Mouse (Mus musculus) hindbrain, embryonic 10.5 days (tissue): Measurements from ENCODE around the gene Arid1a. TPM values are rescaled to one million over a fixed set of nuclear protein-coding genes. Genes with fewer than 3 reads are reported as not detected.

Source experiments
- DNase-seq: peaks from one replicate; pipeline ENCODE4 v3.0.0-alpha.2; 2017; ENCODE audit warnings: low spot score
- H3K27ac ChIP-seq: fragments of 300-500 bp; sonication (generic); 2 replicates; pipeline ENCODE4 v1.5.1; 2016; ENCODE audit warnings: mild to moderate bottlenecking, moderate library complexity
- H3K27me3 ChIP-seq: fragments of 300-500 bp; sonication (generic); 2 replicates; pipeline ENCODE4 v1.6.1; 2016; ENCODE audit warnings: mild to moderate bottlenecking; ENCODE audit not compliant: poor library complexity, insufficient read depth, severe bottlenecking
- H3K36me3 ChIP-seq: fragments of 300-500 bp; sonication (generic); 2 replicates; pipeline ENCODE4 v1.6.1; 2016; ENCODE audit warnings: mild to moderate bottlenecking, moderate library complexity
- H3K4me1 ChIP-seq: fragments of 300-500 bp; sonication (generic); replicated peaks from 2 replicates; pipeline ENCODE4 v1.6.1; 2016; ENCODE audit warnings: mild to moderate bottlenecking
- H3K4me3 ChIP-seq: fragments of 300-500 bp; sonication (generic); 2 replicates; pipeline ENCODE4 v1.5.1; 2016; ENCODE audit warnings: mild to moderate bottlenecking, moderate library complexity
- H3K9me3 ChIP-seq: fragments of 300-500 bp; sonication (generic); 2 replicates; pipeline ENCODE4 v1.6.1; 2016; ENCODE audit warnings: mild to moderate bottlenecking, moderate library complexity
- WGBS: fragments of 180-500 bp; shearing (Covaris S2); methylation state at CpG from one replicate; pipeline ENCODE4 v1.1.7; 2016; 5-methylcytosine and 5-hydroxymethylcytosine counted together
- polyA plus RNA-seq: library from polyadenylated mRNA; unstranded; fragments of >200 nt; fragmentation: Nextera tagmentation; extraction: Ambion mirVana; gene quantifications from 2 replicates; pipeline ENCODE4 v1.2.1, GENCODE M21; 2016

Gene Arid1a
- polyA plus RNA-seq, result 36.0 and 37.5 TPM in 2 replicates

GRCm38 (mm10) chr4:133756514-133757268 is at the start of gene Arid1a:
Gene Arid1a (minus strand): TSS chr4:133756769.
- peaks cover 38% of the 10 kb centered on the region for H3K4me1 ChIP-seq
- H3K27me3 ChIP-seq, result no peaks in the 10 kb centered on the region
- peak; percentile 97 for DNase-seq
- peaks cover 10% of the 10 kb centered on the region; the same call in 1 of the 2 replicates for H3K36me3 ChIP-seq
- H3K9me3 ChIP-seq, result no peaks in the 10 kb centered on the region
- under 1% methylated on average over 40 of the region's 40 CpGs for WGBS
- H3K27ac ChIP-seq, result peak within 1 kb of the TSS; percentile 100
- peak within 1 kb of the TSS; percentile 100 for H3K4me3 ChIP-seq

- Histone ChIP-seq H3K4me3 (no peak overlapping the region), H3K36me3 (no peaks in the 10 kb centered on the region), H3K27ac (no peak overlapping the region), H3K9me3 (no peaks in the 10 kb centered on the region), H3K4me1 (no peaks in the 10 kb centered on the region), H3K27me3 (no peaks in the 10 kb centered on the region)
- 79% methylated on average over 15 of the region's 15 CpGs for WGBS
- DNase-seq, result no peak
Observed at GRCm38 (mm10) chr4:133804401-133805263, 48.1 kb upstream of the Arid1a start.

GRCm38 (mm10) chr4:133800589-133800988 is 44.0 kb upstream of the Arid1a start:
- Histone ChIP-seq H3K27ac (no peak overlapping the region), H3K9me3 (no peaks in the 10 kb centered on the region), H3K27me3 (no peaks in the 10 kb centered on the region), H3K4me3 (no peak overlapping the region), H3K4me1 (no peaks in the 10 kb centered on the region), H3K36me3 (no peaks in the 10 kb centered on the region)
- 29% methylated on average over 6 of the region's 6 CpGs for WGBS
- DNase-seq, result no peak

GRCm38 (mm10) chr4:133793269-133793668 is 36.7 kb upstream of the Arid1a start:
- no peaks in the 10 kb centered on the region for H3K9me3 ChIP-seq
- no peak overlapping the region for H3K4me3 ChIP-seq
- no peaks in the 10 kb centered on the region for H3K4me1 ChIP-seq
- no peak overlapping the region for H3K27ac ChIP-seq
- 87% methylated on average over 3 of the region's 3 CpGs for WGBS
- no peak for DNase-seq
- H3K36me3 ChIP-seq, result no peaks in the 10 kb centered on the region
- no peaks in the 10 kb centered on the region for H3K27me3 ChIP-seq

GRCm38 (mm10) chr4:133774570-133775554 is 18.3 kb upstream of the Arid1a start:
- no peak for DNase-seq
- H3K27ac ChIP-seq, result no peak overlapping the region
- 87% methylated on average over 21 of the region's 21 CpGs for WGBS
- H3K9me3 ChIP-seq, result no peaks in the 10 kb centered on the region
- H3K4me3 ChIP-seq, result no peak overlapping the region
- H3K4me1 ChIP-seq, result no peaks in the 10 kb centered on the region
- H3K36me3 ChIP-seq, result no peaks in the 10 kb centered on the region
- no peaks in the 10 kb centered on the region for H3K27me3 ChIP-seq

GRCm38 (mm10) chr4:133769157-133769556 is 12.6 kb upstream of the Arid1a start:
- Histone ChIP-seq H3K4me3 (no peak overlapping the region), H3K9me3 (no peaks in the 10 kb centered on the region), H3K27ac (no peak overlapping the region), H3K4me1 (no peaks in the 10 kb centered on the region), H3K36me3 (no peaks in the 10 kb centered on the region), H3K27me3 (no peaks in the 10 kb centered on the region)
- 85% methylated on average over 3 of the region's 3 CpGs for WGBS
- no peak for DNase-seq

- no peak for DNase-seq
- H3K4me1 ChIP-seq, result no peaks in the 10 kb centered on the region
- H3K27ac ChIP-seq, result no peak overlapping the region
- no peaks in the 10 kb centered on the region for H3K27me3 ChIP-seq
- H3K4me3 ChIP-seq, result no peak overlapping the region
- H3K36me3 ChIP-seq, result no peaks in the 10 kb centered on the region
- H3K9me3 ChIP-seq, result no peaks in the 10 kb centered on the region
- WGBS, result 79% methylated on average over 6 of the region's 6 CpGs
Observed at GRCm38 (mm10) chr4:133763112-133763511, 6.5 kb upstream of the Arid1a start.

- no peak overlapping the region for H3K4me3 ChIP-seq
- H3K4me1 ChIP-seq, result peaks cover 31% of the 10 kb centered on the region
- no peaks in the 10 kb centered on the region for H3K9me3 ChIP-seq
- no peak for DNase-seq
- H3K27me3 ChIP-seq, result no peaks in the 10 kb centered on the region
- H3K36me3 ChIP-seq, result no peaks in the 10 kb centered on the region
- no peak overlapping the region for H3K27ac ChIP-seq
- WGBS, result 87% methylated on average over 8 of the region's 8 CpGs
Observed at GRCm38 (mm10) chr4:133759659-133760058, 3.1 kb upstream of the Arid1a start.

- Histone ChIP-seq H3K4me1 (peaks cover 38% of the 10 kb centered on the region), H3K27me3 (no peaks in the 10 kb centered on the region), H3K27ac (peak overlapping the region; percentile 100), H3K9me3 (no peaks in the 10 kb centered on the region), H3K4me3 (peak overlapping the region; percentile 100), H3K36me3 (0 out of 2 replicates have a peak, but pooled peaks cover 4% of the 10 kb centered on the region)
- peak; percentile 89 for DNase-seq
- under 1% methylated on average over 38 of the region's 38 CpGs for WGBS
Observed at GRCm38 (mm10) chr4:133757269-133757835, 783 bp upstream of the Arid1a start.

GRCm38 (mm10) chr4:133755861-133756371 is 653 bp downstream of the Arid1a start:
- WGBS, result 3% methylated on average over 11 of the region's 11 CpGs
- Histone ChIP-seq H3K27me3 (no peaks in the 10 kb centered on the region), H3K27ac (peak overlapping the region; percentile 100), H3K4me3 (peak overlapping the region; percentile 100), H3K4me1 (peaks cover 40% of the 10 kb centered on the region), H3K9me3 (no peaks in the 10 kb centered on the region), H3K36me3 (peaks cover 11% of the 10 kb centered on the region; the same call in 1 of the 2 replicates)
- peak; percentile 50 for DNase-seq

- 5% methylated on average over 10 of the region's 10 CpGs for WGBS
- Histone ChIP-seq H3K36me3 (peaks cover 11% of the 10 kb centered on the region; the same call in 1 of the 2 replicates), H3K4me1 (peaks cover 48% of the 10 kb centered on the region), H3K9me3 (no peaks in the 10 kb centered on the region), H3K4me3 (peak overlapping the region; percentile 100), H3K27ac (peak overlapping the region; percentile 100), H3K27me3 (no peaks in the 10 kb centered on the region)
- DNase-seq, result peak; percentile 35
Observed at GRCm38 (mm10) chr4:133754871-133755765, 1.5 kb downstream of the Arid1a start.
